Mouse (Mus musculus): ENCODE data around the gene Pakap. TPM values are rescaled to one million over a fixed set of nuclear protein-coding genes. Genes with fewer than 3 reads are reported as not detected.
A peak's percentile ranks its signal among the peaks of the same experiment; 100 is the strongest.

Pakap gene
- total RNA-seq, 2 experiments from 2014 or later: 22.9 to 23.3 TPM

- DNase-seq (ENCODE audit: low spot score in 2 of 2): no peak
Measured at GRCm38 (mm10) chr4:57672541-57672940, 104.6 kb downstream of the Pakap start.

GRCm38 (mm10) chr4:57672996-57673906 lies 105.3 kb downstream of the Pakap start:
- peak; percentile 74 to 91 for DNase-seq (ENCODE audit: low spot score in 2 of 2)

- DNase-seq (ENCODE audit: low spot score in 2 of 2): no peak
Measured at GRCm38 (mm10) chr4:57674351-57674750, 106.4 kb downstream of the Pakap start.

GRCm38 (mm10) chr4:57675387-57675786 lies 107.4 kb downstream of the Pakap start:
- DNase-seq (ENCODE audit: low spot score in 2 of 2): no peak

- no peak for DNase-seq (ENCODE audit: low spot score in 2 of 2)
Measured at GRCm38 (mm10) chr4:57677916-57678315, 109.9 kb downstream of the Pakap start.

DNA sequence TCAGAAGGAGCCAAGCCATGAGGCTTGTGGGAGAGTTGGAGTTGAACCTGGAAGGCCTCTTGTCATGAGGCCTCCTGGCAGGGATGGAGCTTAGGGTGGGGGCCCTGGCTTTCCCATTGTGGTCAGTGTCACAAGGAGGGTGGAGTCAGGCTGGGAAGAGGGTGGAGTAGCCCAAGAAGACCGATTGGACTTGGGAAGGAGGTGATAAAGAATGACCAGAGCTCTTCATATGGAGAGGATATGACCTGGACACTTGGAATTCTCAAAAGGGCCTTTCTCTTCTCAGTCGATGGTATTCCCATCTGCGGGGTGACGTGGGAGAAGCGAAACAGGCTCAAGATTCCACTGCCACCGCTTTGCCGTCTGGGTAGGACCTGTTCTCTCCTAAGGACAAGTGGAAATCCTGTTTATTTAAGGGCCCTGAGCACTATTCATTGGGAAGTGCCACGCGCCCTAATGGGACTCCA lies 111.0 kb downstream of the Pakap start:
- DNase-seq (ENCODE audit: low spot score in 2 of 2): no peak

GRCm38 (mm10) chr4:57680186-57680585 lies 112.2 kb downstream of the Pakap start:
- DNase-seq (ENCODE audit: low spot score in 2 of 2): no peak

DNA sequence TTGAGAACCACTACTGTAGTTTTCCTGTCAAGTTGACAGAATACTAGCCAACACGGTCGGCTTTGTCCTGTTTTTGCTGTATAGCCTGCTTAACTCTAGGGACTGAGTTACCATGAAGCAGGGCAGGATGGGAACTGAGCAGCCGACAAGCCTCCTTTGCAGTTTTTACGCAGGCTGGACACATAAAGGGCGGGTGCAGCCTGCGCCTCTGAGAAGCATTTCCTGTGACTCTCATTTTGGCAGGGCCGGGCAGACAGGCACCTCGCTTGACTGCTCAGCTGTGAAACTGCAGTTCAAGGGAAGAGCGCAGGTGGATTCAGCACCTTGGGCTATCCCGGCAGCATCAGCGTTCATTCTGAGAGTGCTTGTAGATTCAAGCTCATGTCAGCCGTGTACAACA lies 113.5 kb downstream of the Pakap start:
- no peak for DNase-seq (ENCODE audit: low spot score in 2 of 2)

GRCm38 (mm10) chr4:57682341-57682740 lies 114.4 kb downstream of the Pakap start:
- no peak for DNase-seq (ENCODE audit: low spot score in 2 of 2)

- DNase-seq (ENCODE audit: low spot score in 2 of 2): peak in 1 of 2 experiments; percentile 57
Measured at GRCm38 (mm10) chr4:57682944-57683343, 115.0 kb downstream of the Pakap start.

GRCm38 (mm10) chr4:57684676-57685215 lies 116.8 kb downstream of the Pakap start:
- DNase-seq (ENCODE audit: low spot score in 2 of 2): no peak

DNA sequence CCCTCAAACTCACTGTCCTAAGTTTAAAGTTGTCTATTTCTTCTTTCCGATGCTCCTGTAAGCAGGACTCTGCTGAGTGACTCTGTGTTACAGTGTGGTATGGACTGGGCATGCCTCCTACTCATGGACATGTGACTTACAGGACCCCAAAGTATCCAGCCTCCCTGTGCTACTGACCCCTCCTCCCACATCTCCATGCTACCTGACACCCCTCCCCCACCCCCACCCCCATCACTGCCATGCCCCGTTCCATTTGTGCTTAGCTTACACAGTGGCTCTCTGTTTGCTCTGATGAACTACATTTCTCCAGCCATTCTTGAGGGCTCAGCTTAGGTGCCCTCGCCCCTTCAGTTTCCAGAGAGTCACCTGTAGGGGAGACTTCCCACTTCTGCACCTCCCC lies 118.8 kb downstream of the Pakap start:
- DNase-seq (ENCODE audit: low spot score in 2 of 2): no peak

- DNase-seq (ENCODE audit: low spot score in 2 of 2): no peak
Measured at GRCm38 (mm10) chr4:57687583-57687982, 119.6 kb downstream of the Pakap start.

DNA sequence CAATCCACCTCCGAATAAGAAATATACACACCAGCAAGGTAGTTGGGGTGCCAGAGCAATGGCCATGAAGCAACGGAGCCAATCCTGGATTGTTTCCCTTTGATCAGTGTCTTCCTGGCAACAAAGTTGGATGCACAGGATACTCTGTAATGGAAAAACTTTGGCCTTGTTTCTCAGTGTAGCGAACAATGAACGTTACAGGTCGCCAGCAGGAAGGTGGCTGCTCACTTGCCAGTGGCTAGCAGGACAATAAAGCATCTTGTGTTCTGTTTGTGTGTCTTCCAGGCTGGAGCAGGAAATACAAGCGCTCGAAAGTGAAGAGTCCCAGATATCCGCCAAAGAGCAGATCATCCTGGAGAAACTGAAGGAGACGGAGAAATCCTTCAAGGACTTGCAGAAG lies 120.2 kb downstream of the Pakap start:
- DNase-seq (ENCODE audit: low spot score in 2 of 2): no peak

- no peak for DNase-seq (ENCODE audit: low spot score in 2 of 2)
Measured at GRCm38 (mm10) chr4:57690001-57690400, 122.0 kb downstream of the Pakap start.

DNA sequence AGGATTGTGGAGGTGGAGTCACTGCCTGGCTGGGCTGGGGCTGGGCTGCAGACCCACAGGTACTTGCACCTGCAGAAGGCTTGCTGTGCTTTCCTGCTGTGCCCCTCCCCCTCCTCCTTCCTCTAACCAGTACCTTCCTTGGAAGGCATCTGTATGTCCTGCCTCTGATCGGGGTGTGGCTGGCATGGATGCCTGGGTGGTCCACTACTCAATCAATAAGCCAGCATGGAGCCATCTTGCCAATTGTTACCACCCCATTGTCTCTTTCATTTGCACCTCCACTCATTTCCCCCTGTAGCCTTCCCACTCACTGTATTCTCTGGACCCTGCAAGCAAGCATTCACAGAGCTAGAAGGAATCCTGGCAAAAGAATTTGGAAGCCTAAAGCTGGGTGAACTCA lies 122.8 kb downstream of the Pakap start:
- DNase-seq (ENCODE audit: low spot score in 2 of 2): no peak

DNA sequence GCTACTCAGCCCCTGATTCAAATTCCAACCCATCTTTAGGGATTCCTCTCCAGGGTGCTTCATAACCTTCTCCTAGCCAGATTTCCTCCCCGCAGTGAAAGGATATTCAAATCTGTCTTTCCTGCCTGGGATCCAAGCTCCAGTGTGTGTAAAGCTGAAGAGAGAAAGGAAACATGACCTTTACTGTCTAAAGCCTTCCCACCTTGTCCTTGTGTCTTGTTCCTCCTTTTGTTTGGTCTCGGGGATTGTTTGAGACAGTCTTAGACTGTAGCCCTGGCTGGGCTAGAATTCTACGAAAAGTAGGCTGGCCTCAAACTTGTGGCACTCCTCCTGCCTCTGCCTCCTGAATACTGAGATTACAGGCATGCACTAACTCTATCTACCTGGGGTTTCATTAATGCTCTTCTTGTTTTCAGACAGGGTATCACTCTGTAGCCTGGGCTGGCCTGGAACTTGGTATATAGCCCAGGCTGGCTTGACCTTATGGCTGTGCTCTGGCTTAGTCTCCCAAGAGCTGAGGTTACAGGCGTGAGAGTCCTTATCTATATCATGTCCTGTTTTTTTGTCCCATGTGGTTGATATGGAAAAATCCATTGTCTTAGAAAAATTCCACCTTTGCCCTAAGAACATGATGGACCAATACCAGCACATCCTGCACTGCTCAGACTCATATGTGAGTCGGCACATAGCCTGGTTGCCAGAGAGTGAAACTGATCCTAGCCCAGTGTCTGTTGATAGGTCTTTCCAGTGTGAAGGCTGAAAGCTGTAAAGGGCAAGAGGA lies 126.6 kb downstream of the Pakap start:
- no peak for DNase-seq (ENCODE audit: low spot score in 2 of 2)

GRCm38 (mm10) chr4:57696955-57697354 lies 129.0 kb downstream of the Pakap start:
- no peak for DNase-seq (ENCODE audit: low spot score in 2 of 2)

DNA sequence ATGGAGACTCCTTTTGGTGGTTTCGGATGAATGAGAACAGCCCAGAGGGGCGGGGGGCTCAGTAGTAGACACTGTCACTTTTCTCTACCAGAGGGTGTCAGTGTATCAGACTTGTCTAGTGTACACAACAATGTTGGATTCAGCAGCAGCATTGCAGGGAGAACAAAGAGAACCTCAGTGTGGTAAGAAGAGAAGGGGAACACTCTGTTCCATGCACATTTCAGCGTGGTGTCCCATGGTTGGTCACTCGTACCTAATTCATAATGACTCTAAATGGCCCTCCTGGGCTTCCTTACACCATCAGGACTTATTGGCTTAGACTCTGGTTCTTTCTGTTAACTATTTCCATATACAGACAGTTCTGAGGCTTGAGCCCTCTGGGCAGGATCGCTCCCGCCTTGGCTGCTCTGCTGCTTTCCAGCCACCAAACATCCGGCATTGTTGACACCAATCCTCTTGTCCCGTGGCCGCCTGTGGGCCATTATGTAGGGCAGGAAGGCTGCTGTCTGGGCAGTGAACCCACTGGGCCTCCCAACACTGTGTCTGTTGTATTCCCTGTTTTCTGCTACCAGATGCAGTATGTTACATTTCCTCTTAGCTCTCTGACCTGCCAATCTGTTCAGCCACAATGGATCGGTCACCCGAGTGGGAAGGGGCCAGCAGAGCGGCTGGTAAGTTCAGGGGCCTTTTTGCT lies 130.1 kb downstream of the Pakap start:
- peak in 1 of 2 experiments; percentile 50 for DNase-seq (ENCODE audit: low spot score in 2 of 2)

DNA sequence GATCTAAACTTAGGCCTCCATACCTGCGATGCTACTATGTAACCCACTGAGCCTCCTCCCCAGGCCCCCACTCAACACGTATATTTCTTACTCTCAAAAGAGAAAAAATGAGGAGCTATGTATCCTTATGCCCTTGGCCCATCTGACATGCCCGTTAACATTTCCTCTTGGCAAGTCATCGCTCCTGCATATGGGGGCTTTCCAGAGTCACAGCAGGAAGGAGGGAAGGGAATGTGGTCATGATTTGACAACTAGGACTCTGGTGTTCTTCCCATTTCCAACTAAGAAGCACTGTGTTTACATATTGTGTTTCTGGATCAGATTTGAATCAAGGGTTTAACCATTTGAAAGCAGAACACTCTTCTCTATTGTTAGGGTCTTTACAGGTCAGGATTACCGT lies 133.6 kb downstream of the Pakap start:
- DNase-seq (ENCODE audit: low spot score in 2 of 2): no peak
